Mouse (Mus musculus) CD4-positive, CD25-positive, alpha-beta regulatory T cell, adult 2 months (primary cell): ENCODE results near the gene Rnf130.
A peak's percentile ranks its signal among the peaks of the same experiment; 100 is the strongest.
"Not testable (repeated sequence)": the region's sequence is repeated elsewhere in the genome, so short reads cannot be mapped to it uniquely, and the experiment has no call there.

Source experiments
- DNase-seq: peaks from one replicate; pipeline ENCODE4 v3.0.0-alpha.2; 2012; ENCODE audit warnings: low read depth, low spot score

Rnf130 gene

DNA sequence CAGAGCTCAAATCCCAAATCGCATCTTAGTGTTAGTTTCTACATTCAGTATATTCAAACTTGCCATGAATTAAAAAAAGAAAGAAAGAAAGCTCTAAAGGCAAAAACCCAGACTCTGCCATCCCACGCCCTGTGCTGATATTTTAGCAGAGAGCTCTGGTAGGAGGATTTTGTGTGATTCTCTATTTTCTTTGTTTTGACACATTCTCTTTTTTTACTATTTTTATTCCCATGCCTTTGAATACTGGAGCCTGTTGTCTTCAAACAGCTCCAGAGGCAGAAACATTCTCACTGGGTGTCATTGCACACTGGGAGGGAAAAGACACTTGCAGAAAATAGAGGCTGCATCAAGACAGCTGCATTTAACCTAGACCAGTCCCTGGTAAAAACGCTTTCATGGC, 61.1 kb downstream of the Rnf130 start:
- no peak for DNase-seq

DNA sequence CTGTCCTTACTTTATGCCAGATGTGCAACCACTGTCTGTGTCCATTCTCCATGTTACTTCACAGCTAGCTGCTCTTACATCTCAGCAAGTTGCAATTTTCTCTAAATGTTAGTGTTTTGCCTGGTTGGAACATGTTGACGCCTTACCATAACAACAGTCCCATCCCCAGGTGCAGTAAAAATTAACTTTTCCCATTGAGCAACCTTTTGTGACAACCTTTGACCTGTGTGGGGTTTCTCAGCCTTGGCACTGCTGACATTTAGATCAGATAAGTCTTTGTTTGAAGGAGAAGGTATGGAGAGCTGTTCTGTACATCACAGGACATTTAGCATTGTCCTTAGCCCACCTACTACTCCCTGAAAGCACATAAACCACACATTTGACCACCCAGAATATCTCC, 64.7 kb downstream of the Rnf130 start:
- no peak for DNase-seq

DNA sequence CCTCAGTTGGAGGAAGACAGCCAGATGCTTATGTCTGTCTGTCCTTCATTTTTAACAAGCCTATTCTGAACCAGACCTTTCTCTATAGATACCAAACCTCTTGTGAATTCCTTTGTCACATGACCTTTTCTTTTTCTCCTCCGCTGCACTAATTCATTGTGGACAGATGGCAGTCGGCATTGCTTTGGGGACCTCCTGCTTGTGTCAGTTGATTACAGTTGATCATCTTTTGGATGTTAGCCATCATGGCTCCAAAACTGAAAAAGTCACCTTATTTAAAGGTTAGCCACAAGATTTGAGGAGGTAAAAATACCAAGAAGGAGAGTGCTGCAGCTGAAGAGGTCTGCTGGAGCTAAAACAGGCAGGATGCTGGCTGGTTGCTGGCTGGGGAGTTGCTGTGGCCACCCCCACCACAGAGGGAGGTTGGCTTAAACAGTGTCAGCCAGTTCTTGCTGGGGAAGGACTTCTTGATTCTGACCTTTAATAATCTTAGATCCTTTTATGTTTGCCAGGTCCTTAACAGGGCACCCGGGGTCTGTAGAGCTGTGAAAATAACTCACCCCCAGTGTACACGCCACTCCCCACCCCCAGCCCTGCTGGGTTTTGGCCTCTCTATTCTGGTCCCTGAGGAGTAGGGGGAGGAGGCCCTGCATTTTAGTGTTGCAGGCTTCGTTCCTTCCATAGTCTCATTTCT, 66.0 kb downstream of the Rnf130 start:
- no peak for DNase-seq

DNA sequence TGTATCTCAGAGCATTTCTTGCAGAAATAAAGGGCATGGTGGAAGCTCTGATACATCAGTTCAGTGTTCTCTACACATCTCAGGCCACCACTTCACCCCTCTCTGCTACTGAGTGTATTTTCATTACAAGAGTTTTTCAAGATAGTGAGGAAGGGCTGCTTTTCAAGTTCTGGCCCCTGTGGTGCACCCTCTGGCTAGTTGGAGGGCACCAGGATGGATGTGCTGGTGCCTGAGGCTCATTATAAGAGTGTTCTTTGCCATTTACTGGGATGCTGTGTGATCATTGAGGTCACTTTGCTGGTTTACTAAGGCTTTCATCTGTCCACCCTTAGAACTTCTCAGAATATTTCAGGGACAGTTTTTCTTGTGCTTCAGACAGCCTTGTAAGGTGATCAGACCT, 66.5 kb downstream of the Rnf130 start:
- no peak for DNase-seq

DNA sequence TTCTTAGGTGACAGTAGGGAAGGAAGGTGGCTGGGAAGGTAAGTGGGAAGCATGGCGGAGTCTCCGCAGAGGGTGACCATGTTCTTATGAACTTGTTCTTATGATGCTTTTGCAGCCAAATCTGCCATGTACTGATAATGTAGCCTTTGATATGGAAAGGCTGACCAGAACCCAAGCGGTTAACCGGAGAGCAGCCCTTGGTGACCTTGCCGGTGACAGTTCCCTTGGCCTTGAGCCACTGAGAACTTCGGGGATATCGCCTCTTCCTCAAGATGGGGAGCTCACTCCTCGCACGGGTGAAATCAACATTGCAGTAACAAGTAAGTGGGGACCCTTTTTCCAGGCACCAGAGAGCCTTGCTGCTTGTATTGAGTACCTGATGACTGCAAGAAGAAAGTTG, 70.5 kb downstream of the Rnf130 start:
- DNase-seq = no peak

DNA sequence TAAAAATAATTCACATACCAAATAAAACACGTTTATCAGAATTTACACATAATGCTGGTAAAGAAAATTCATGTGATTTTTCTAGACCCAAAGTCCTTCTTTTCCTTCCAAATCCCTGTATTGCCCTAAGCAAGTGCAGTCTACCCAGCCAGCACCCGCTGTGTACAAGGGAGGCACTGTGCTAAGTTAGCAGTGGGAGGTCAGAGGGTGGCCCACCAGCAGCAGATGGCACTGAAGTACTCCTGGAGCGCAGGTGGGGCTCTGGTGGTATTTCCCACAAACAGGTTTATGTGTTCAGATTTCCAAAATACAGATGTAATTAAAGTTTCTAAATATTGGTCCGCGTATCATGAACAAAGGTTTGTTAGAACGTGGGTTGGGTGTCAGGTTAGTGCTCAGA, 71.9 kb downstream of the Rnf130 start:
- DNase-seq = no peak

DNA sequence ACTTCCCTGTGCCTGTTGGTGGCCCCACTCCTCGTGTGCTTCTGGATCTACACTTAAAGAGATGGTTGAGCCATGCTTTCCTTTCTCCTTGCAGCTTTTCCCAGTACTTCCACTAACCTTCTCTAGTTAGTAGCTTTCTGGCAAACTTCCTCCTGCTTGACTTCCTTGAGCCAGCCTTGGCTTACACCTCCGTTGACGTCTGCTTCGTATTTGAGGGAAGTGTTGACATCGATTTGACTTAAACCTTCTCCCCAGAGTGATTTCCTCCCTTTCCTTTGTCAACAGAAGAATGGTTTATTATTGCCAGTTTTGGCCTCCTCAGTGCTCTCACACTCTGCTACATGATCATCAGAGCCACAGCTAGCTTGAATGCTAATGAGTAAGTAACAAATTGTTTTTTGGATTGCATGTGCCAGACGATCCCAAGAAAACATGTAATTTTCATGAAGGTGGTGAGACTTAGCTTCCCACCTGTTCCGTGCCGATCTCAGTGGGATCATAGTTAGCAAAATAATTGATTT, 73.9 kb downstream of the Rnf130 start:
- DNase-seq = no peak

DNA sequence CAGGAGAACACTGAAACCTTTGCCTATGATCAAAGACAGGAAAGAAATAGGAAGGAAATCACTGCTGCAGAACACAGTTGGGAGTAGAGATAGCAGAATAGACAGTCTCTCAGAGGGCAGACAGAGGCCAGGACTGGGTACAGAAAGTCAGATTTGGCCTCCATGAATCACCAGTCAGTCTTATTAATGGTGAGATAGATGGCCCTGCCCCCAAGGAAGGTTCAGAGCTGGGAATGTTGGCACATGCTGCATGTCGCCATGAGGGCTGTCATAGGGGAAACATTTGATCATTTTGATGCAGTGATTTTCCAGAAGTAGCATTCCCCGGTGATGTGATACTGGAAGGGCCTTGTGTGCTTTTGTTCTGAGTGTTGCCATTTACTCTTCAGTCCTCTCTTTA, 74.5 kb downstream of the Rnf130 start:
- no peak for DNase-seq

DNA sequence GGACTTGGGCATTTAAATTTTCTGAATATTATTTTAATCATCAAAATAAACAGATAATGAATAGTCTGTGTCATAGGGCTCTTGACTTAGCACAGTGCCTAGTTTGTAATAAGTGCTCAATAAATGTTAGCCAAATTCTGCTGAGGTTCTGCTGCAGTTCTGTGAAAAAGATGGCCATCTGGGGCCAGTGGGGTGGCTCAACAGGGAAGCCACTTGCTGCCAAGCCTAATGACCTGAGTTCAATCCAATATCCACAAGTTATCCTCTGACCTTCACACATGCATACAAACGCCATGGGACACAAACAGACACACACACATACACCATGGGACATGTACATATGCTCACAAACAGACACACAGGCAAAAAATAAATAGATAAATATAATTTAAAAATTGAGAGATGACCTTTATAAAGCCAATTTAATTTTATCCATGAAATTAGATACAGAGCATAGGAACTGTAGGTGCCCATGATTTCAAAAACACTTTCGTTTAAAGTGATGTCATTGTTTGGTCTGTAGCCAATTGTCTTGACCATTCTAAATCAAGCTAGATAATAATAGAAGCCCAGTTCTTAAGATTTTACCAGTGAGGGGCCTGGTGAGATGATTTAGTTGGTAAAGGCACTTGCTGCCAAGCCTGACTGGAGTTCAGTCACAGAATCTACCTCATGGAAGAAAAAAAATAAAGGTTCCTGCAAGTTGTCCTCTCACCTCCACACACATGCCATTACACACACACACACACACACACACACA, 75.6 kb downstream of the Rnf130 start:
- no peak for DNase-seq

DNA sequence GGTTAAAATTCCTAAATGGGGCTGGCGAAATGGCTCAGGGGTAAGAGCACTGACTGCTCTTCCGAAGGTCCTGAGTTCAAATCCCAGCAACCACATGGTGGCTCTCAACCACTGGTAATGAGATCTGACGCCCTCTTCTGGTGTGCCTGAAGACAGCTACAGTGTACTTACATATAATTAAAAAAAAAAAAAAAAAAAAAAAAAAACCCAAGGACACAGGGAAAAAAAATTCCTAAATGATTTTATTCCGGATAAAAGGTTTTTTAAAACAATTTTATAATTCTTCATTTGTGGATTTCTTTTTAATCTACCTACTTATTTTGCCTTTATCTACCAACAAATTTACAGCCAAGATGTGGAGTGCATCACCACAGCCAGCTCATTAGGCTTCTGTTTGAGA, 76.8 kb downstream of the Rnf130 start:
- not testable (repeated sequence) for DNase-seq

DNA sequence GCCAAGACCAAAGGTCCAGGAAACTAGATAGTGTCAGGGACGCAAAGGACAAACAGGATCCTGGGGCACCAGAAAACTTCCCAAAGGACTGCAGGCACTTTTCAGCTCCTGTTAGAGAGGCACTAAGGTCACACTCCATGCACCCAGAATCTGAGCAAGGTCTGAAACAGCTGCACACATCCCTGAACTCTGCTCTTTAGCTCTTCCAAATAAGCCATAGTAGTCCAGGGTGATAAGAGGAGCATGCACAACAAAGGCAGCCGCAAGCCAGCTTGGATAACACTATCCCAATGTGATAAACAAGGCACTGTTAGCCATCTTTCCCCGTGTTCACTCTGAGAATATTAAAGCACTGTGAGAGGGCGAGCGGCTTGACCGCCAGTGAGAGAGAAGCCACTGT, 78.9 kb downstream of the Rnf130 start:
- no peak for DNase-seq

DNA sequence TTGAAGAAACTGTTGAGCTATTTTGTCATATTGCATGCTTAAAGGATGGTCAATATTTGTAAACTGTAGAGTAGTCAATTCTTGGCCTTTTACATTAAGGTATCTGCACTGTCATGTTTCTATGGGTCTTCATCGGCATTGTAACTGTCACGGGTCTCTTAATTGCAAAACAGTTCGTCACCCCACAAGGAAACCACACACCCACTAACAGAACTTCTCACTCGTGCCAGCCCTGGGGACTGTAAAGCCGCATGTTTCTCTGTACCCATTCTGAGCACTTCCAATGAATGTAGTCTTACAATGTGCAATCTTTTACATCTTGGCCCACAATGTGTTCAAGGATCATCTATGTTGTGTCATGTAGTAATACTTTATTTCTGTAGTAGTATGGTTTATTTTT, 80.1 kb downstream of the Rnf130 start:
- no peak for DNase-seq

DNA sequence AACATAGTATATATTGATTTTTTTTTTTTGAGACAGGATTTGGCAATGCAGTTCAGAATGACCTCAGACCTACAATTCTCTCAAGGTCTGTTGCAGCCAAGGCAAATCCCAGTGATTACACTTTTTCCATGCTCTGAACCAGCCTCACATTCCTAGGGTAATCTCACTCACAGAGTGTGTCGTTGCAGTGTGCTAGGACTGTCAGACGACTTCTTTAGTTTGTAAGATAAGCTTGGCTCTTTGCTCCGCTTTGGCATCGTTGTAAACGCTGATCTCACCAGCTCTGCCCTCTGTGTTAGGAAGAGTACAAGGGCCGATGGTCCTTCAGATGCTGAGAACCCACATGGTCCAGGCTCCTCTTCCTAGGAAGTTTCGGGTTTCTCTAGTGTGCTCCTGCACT, 80.9 kb downstream of the Rnf130 start:
- DNase-seq = no peak

DNA sequence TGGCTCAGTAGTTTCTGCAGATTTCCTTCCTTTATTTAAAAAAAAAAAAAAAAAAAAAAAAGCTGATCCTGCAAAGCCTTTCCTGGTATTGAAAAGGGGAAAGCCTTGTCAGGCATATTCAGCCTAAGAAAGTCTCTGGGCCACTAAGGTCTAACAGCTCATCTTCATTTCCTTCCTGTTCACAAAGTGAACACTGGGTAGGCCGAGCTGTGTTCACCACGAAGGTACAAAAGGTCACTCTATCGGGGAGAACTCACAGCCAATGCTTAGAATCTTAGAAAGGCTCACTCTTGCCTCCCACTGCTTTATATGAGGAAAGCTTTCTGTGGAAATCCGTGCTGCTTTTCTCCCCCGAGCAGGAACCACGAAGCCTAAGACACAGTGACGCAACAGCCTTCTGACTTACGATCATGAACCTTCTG, 83.7 kb downstream of the Rnf130 start:
- peak; percentile 11 for DNase-seq

DNA sequence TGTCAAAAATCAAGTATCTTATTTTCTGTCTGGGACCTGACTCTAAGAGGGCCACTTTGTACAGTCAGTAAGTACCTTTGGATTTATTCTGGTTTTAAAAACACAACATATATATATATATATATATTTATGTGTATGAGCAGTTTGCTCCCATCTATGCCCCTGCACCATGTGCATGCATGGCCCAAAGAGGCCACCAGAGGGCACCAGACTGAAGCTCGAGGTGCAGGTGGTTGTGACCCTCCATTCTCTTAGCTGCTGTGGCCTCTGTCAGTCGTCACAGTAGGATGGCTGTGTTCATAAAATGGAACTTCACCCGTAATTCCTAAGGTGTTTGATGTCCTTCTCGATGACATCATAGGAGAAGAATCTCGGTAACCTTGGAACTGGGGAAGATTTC, 89.2 kb downstream of the Rnf130 start:
- peak; percentile 91 for DNase-seq

DNA sequence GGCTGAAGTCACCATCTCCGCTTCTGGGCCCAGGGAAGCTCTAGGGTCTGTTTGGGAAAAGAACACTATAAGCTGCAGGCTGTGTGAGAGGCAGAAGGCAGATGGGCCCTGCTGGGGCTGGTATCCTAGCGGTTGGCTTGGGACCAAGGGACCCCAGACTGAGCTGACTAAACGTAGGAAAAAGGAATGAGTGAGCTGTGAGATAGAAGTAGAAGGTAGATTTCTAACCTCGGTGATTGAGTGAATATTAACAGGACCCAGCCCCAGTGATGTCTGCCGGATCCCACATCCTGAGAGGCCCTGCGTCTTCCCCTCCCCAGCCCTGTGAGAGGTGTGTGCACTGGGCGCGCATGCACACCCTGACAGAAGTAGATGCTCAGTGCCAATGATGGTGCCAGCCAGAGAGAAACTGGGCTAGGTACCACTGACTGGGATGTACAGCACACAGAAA, 97.5 kb downstream of the Rnf130 start:
- no peak for DNase-seq

DNA sequence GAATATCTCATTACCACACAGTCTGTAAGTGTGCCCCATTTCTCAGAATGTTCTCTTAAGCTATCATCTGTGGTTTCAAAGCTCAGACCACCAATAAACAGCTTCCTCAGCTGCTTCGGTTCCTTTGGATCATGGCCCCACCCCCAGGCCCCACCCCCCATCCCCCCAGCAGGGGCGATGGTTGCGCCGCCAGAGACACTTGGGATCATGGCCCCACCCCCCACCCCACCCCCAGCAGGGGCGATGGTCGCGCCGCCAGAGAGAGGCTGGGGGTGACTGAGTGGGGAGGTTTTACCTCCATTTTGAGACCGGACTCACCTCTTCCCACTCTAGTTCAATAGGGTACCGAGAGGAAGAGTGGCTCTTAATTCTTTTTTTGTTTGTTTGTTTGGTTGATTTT, 102.6 kb downstream of the Rnf130 start:
- no peak for DNase-seq

DNA sequence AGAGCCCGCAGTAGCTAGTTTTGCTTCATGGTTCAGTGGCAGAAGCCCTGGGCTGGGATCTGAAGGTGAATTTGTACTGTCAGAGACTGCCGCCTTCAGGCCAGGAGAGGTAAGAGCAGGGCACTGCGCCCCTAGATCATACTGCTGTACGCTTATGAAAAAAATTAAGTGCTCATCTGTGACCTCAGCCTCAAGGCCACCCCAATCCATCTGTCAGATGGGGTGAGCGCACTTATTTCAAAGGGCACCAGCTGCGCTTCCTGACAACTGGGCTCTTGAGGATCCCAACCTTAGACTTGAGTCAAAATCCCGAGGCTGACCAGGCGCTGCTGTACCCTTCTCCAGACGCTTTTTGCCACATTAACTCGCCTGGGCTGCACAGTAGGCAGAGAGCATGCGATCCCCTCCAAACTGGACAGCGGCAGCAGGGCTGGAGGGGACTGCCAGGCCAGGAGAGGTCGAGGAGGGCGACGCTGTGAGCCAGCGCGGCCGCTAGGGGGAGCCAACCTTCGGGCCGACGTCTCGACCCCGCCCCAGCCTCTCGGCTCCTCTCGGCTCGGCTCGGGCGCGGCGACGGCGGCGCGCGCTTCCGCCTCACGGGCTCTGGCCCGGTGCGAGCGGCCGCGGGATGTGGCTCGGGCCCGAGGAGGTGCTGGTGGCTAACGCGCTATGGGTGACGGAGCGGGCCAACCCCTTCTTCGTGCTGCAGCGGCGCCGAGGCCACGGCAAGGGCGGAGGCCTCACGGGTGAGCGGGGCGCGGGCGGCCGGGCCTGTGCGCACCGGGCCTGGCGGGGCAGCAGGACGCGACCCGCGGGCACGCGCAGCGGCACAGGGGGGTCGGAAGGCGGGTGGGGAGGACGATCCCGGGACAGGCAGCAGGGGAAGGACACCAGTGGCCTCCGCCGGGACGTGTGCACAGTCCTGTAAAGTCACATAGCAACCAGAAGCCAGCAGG, 105.9 kb downstream of the Rnf130 start, which contains the start of gene Tbc1d9b:
Gene Tbc1d9b, plus strand, starts transcription at position 586 of the 956 bp plus-strand sequence.
- peak; percentile 95 for DNase-seq

DNA sequence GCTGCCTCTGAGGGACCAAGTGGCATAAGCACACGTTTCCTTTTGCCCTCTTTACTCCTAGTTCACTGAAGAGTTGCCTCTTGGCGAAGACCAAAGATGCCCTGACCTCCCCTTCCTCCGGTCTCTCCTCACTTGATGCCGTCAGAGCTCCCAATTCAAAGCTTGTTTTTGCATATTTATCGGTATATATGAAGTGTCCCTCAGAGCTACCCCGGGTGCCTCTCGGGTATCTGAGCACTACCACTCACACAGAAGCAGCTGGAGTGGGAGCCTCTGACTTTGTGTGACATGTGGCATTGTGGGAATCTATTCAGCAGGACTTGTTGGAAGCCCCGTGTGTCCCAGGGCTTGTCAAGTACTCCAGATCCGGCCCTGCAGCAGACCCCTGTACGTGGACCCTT, 106.7 kb downstream of the Rnf130 start:
- no peak for DNase-seq

DNA sequence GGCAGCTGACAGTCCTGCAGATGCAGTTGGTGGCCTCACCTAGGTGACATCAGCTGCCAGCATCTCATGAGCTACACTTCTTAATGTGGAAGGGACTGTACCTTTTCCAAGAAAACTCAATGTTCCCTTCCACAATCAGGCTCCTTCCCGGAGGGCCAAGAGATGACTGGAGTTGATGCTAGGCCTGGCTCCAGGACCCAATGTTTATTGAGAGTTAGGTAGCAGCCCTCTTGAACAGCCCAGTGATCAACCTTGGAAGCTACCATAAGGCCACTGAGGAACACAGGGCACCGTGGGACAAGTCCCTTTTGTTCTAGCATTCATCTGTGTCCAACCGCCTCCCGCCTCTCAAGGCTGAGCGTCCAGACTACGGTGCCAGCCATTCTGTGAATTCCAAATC, 107.1 kb downstream of the Rnf130 start:
- DNase-seq = no peak

DNA sequence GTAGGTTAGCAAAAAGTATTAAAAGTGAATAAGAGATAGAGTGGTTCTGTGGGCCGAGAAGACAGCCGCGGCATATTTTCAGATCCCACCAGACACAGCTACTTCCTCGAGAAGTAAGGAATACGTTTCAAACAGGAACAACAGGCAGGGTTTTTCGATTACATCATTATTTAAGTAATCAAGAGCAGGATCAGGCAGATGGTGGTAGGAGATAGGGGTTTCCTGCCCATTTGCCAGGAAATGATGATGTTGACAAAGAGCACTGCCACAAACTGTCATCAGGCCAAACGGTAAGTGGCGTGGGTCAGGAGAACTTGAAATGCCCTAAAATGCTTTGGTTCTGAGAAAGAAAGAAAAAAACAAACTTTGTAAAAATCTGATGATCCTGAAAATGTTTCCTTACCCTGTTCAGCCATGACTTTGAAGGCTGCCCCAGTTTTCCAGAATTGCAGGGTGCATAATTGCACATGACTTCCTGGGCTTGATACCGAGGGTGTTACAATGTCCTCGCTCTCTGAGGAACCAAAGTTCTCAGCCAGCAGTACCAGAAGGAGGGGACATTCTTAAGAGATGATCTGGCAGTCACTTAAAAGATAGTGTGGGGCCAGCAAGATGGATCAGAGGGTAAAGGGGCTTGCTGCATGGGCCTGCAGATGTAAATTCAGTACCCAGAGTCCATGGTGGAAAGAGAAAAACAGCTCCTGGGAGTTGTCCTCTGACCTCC, 109.2 kb downstream of the Rnf130 start:
- peak; percentile 31 for DNase-seq
